Comparison of ENCODE assay signal across 10 mouse cellular contexts in the genomic region with DNA sequence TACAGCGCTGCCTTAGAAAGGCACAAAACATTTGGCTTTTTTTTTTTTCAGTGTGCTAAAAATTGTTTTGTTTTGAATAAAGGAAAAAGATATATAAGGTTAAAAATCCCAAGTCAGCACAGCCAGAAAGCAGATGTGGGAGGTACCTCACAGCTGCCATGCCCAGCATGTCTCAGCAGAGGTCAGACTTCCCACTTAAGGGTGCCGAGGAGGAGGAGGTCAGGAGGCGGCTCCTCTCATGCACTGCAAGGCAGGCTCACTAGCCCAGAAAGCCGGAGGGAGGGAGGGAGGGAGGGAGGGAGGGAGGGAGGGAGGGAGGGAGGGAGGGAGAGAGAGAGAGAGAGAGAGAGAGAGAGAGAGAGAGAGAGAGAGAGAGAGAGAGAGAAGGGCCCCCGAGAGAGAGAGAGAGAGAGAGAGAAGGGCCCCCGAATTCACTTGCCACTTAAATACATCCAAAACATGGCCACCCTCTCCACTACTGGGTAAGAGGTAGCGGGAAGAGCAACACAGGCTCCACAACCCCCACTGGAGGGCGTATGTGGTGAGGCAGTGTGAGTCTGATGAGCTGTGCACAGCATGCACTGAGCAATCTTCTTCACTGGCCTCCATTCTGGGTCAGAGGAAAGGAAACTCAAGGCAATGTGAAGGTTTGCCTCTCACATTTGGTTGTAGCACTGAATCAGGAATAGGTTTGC. TPM values are rescaled to one million over a fixed set of nuclear protein-coding genes. Genes with fewer than 3 reads are reported as not detected.
DNase-seq lines count a peak whose midpoint lies in the region; ATAC-seq and TF ChIP-seq lines count a peak whose summit lies in the region.
"Had no signal": no experiment of that assay in that cellular context is flagged by ENCODE, and none has a peak within 500 bp of the region (broad histone marks: within the 10 kb centered on the region; RNA-seq: fewer than 3 reads in every experiment).

No protein-coding gene starts in this region.

- no peak overlapping the region for H3K4me2 ChIP-seq in hindbrain, embryonic 14.5 days (replicated peaks)

- H3K27ac ChIP-seq in layer of hippocampus, adult 2 months: peak overlapping the region; percentile 46; the same call in 1 of the 2 replicates
- no peak overlapping the region for H3K27ac ChIP-seq in hindbrain, embryonic 14.5 days

- no peak for ATAC-seq in hindbrain, embryonic 14.5 days (ENCODE audit: low FRiP score)

- H3K27me3 ChIP-seq in hindbrain, embryonic 14.5 days (ENCODE audit: control insufficient read depth, insufficient read depth, low read length): no peaks in the 10 kb centered on the region

- WGBS in hindbrain, embryonic 14.5 days: 29% methylated on average over 7 of the region's 8 CpGs

- H3K4me1 ChIP-seq in hindbrain, embryonic 14.5 days (replicated peaks; ENCODE audit: control insufficient read depth, insufficient read depth, low read length): no peaks in the 10 kb centered on the region

- TF ChIP-seq CTCF in layer of hippocampus, adult 2 months (conservative IDR thresholded peaks at IDR 0.05): peak; percentile 54

- no peak overlapping the region for H3K4me3 ChIP-seq in layer of hippocampus, adult 2 months
- no peak overlapping the region for H3K4me3 ChIP-seq in hindbrain, embryonic 14.5 days (replicated peaks; ENCODE audit: low read length)
- H3K4me3 ChIP-seq: megakaryocyte, embryonic 14.5 days had no signal

- H3K9ac ChIP-seq in hindbrain, embryonic 14.5 days: no peak overlapping the region

- DNase-seq in layer of hippocampus, adult 2 months (ENCODE audit: low spot score in 2 of 2): no peak
- no peak for DNase-seq in layer of hippocampus, postnatal 14 days (ENCODE audit: low spot score in 2 of 2)
- DNase-seq in R1 (ENCODE audit: low read depth, low spot score): peak; percentile 79
- DNase-seq in cerebellum, postnatal 10 days: peak; percentile 51 to 57
- peak; percentile 64 to 85 for DNase-seq in kidney, postnatal 25 days
- no peak for DNase-seq in spleen, postnatal 4 days (ENCODE audit: low spot score in 2 of 2)
- DNase-seq in thymus, postnatal 25 days: no peak
- DNase-seq in hindbrain, embryonic 14.5 days (ENCODE audit: low spot score): no peak
- DNase-seq: thymus, adult 2 months had no signal

- H3K9me3 ChIP-seq in hindbrain, embryonic 14.5 days (ENCODE audit: control insufficient read depth, low read length): no peaks in the 10 kb centered on the region
- H3K9me3 ChIP-seq: megakaryocyte, embryonic 14.5 days had no signal

- H3K36me3 ChIP-seq in hindbrain, embryonic 14.5 days (replicated peaks; ENCODE audit: control insufficient read depth, insufficient read depth): peaks cover 62% of the 10 kb centered on the region

RNA-seq across cellular contexts. Expression of gene Mcam, which starts 9.9 kb away (rescaled TPM):
- total RNA-seq in layer of hippocampus, adult 2 months (2021): 10 to 100 TPM; 10.1 to 15.9 TPM
- 10 to 100 TPM; 24.5 to 27.8 TPM for total RNA-seq in layer of hippocampus, postnatal 14 days (2021)
- polyA plus RNA-seq in hindbrain, embryonic 14.5 days (2014; fragmentation: Nextera tagmentation; extraction: Ambion mirVana): 12.6 and 13.6 TPM in 2 replicates

RNA-seq across cellular contexts. Expression of gene Rnf26, which starts 30.9 kb away (rescaled TPM):
- 10 to 100 TPM; 29.2 to 30.7 TPM for total RNA-seq in layer of hippocampus, adult 2 months (2021)
- total RNA-seq in layer of hippocampus, postnatal 14 days (2021): 10 to 100 TPM; 27.7 to 28.2 TPM
- 30.6 and 32.7 TPM in 2 replicates for polyA plus RNA-seq in hindbrain, embryonic 14.5 days (2014; fragmentation: Nextera tagmentation; extraction: Ambion mirVana)

RNA-seq across cellular contexts. Expression of gene Gm49380, which starts 30.9 kb away (rescaled TPM):
- under 1 TPM; 0.27 to 0.38 TPM for total RNA-seq in layer of hippocampus, adult 2 months (2021)
- under 1 TPM; 0.14 to 0.29 TPM for total RNA-seq in layer of hippocampus, postnatal 14 days (2021)
- 0.35 TPM in 1 of 2 replicates, not detected in the other for polyA plus RNA-seq in hindbrain, embryonic 14.5 days (2014; fragmentation: Nextera tagmentation; extraction: Ambion mirVana)
- polyA plus RNA-seq: thymus, adult 2 months had no signal

RNA-seq across cellular contexts. Expression of gene C1qtnf5, which starts 37.1 kb away (rescaled TPM):
- total RNA-seq in layer of hippocampus, adult 2 months (2021): 10 to 100 TPM; 12.3 to 14.4 TPM
- 10 to 100 TPM; 13.5 to 18.6 TPM for total RNA-seq in layer of hippocampus, postnatal 14 days (2021)
- polyA plus RNA-seq in hindbrain, embryonic 14.5 days (2014; fragmentation: Nextera tagmentation; extraction: Ambion mirVana): 7.0 and 8.0 TPM in 2 replicates

RNA-seq across cellular contexts. Expression of gene Mfrp, which starts 42.6 kb away (rescaled TPM):
- 1 to 10 TPM in 1 of 2 experiments, not detected in 1; 1.3 TPM for total RNA-seq in layer of hippocampus, adult 2 months (2021)
- total RNA-seq in layer of hippocampus, postnatal 14 days (2021): 1 to 10 TPM in 1 of 2 experiments, under 1 TPM in 1; 0.33 to 8.6 TPM
- 0.31 and 0.41 TPM in 2 replicates for polyA plus RNA-seq in hindbrain, embryonic 14.5 days (2014; fragmentation: Nextera tagmentation; extraction: Ambion mirVana)

Comparison
In these comparisons a context has a peak if more than half of its experiments do, and no peak if none do; other contexts are left out.
1. DNase-seq: peak in R1 (single experiment), cerebellum, postnatal 10 days (2 of 2) and kidney, postnatal 25 days (2 of 2); none in layer of hippocampus, adult 2 months (0 of 2), layer of hippocampus, postnatal 14 days (0 of 2), spleen, postnatal 4 days (0 of 2), thymus, postnatal 25 days (single experiment) and hindbrain, embryonic 14.5 days (single experiment).